Mouse (Mus musculus) granulocyte monocyte progenitor cell, adult 5-6 weeks (primary cell): ENCODE measurements around the gene Olfr1109. TPM values are rescaled to one million over a fixed set of nuclear protein-coding genes. Genes with fewer than 3 reads are reported as not detected.

Experiments used
- ATAC-seq: replicated peaks from 2 replicates; pipeline ENCODE4 v1.8.0; 2016; ENCODE audit warnings: mild to moderate bottlenecking, moderate TSS enrichment, inconsistent platforms; ENCODE audit not compliant: poor library complexity, severe bottlenecking
- total RNA-seq, 2 experiments: library from RNA; stranded (forward) in 1 of 2; stranded (reverse) in 1 of 2; fragments of 200-712, 200-1000 nt in 1 of 2; fragments of >200 nt in 1 of 2; fragmentation: Nextera tagmentation in 1 of 2; gene quantifications; 2 replicates each; pipeline ENCODE4 v1.2.3; 2014 to 2017

Gene Olfr1109
- total RNA-seq (2014; fragmentation: Nextera tagmentation) (not detected in 2 replicates), total RNA-seq (2017) (not detected in 2 replicates)

- ATAC-seq: no peak
These were observed at the start of gene Olfr1109 for GRCm38 (mm10) chr2:87095908-87096307. TSS of gene Olfr1109 (minus strand) at chr2:87096008.

GRCm38 (mm10) chr2:87140200-87140599, 44.4 kb upstream of the Olfr1109 start, which contains the start of gene Olfr1110:
TSS of gene Olfr1110 (minus strand) at chr2:87140300.
- ATAC-seq: no peak

GRCm38 (mm10) chr2:87114467-87114866, 18.7 kb upstream of the Olfr1109 start, which contains the start of gene Olfr259:
TSS of gene Olfr259 (minus strand) at chr2:87114567.
- no peak for ATAC-seq

GRCm38 (mm10) chr2:87075717-87076116, 20.1 kb downstream of the Olfr1109 start, which contains the start of gene Olfr1107:
TSS of gene Olfr1107 (minus strand) at chr2:87075817.
- ATAC-seq: no peak

- ATAC-seq: no peak
These were observed 43.6 kb downstream of the Olfr1109 start, which contains the start of gene Olfr1106 for GRCm38 (mm10) chr2:87052173-87052572. TSS of gene Olfr1106 (minus strand) at chr2:87052273.

Other genes with a start within 250 kb of the Olfr1109 start
- gene Olfr1095, start 244.3 kb downstream of the Olfr1109 start, total RNA-seq (2014; fragmentation: Nextera tagmentation): not detected in 2 replicates
- gene Olfr1095, start 244.3 kb downstream of the Olfr1109 start, total RNA-seq (2017): not detected in 2 replicates
- not detected in 2 replicates for gene Gm13723, start 221.2 kb downstream of the Olfr1109 start, total RNA-seq (2014; fragmentation: Nextera tagmentation)
- gene Gm13723, start 221.2 kb downstream of the Olfr1109 start, total RNA-seq (2017): not detected in 2 replicates
- not detected in 2 replicates for gene Olfr1097, start 203.8 kb downstream of the Olfr1109 start, total RNA-seq (2014; fragmentation: Nextera tagmentation)
- not detected in 2 replicates for gene Olfr1097, start 203.8 kb downstream of the Olfr1109 start, total RNA-seq (2017)
- not detected in 2 replicates for gene Olfr1098, start 171.5 kb downstream of the Olfr1109 start, total RNA-seq (2014; fragmentation: Nextera tagmentation)
- gene Olfr1098, start 171.5 kb downstream of the Olfr1109 start, total RNA-seq (2017): not detected in 2 replicates
- not detected in 2 replicates for gene Olfr1099, start 135.3 kb downstream of the Olfr1109 start, total RNA-seq (2014; fragmentation: Nextera tagmentation)
- gene Olfr1099, start 135.3 kb downstream of the Olfr1109 start, total RNA-seq (2017): not detected in 2 replicates
- not detected in 2 replicates for gene Olfr1100, start 116.1 kb downstream of the Olfr1109 start, total RNA-seq (2014; fragmentation: Nextera tagmentation)
- gene Olfr1100, start 116.1 kb downstream of the Olfr1109 start, total RNA-seq (2017): not detected in 2 replicates
- gene Olfr1101, start 104.8 kb downstream of the Olfr1109 start, total RNA-seq (2014; fragmentation: Nextera tagmentation): not detected in 2 replicates
- not detected in 2 replicates for gene Olfr1101, start 104.8 kb downstream of the Olfr1109 start, total RNA-seq (2017)
- gene Olfr1102, start 97.6 kb downstream of the Olfr1109 start, total RNA-seq (2014; fragmentation: Nextera tagmentation): not detected in 2 replicates
- gene Olfr1102, start 97.6 kb downstream of the Olfr1109 start, total RNA-seq (2017): not detected in 2 replicates
- gene Olfr1104, start 68.9 kb downstream of the Olfr1109 start, total RNA-seq (2014; fragmentation: Nextera tagmentation): not detected in 2 replicates
- gene Olfr1104, start 68.9 kb downstream of the Olfr1109 start, total RNA-seq (2017): not detected in 2 replicates
- not detected in 2 replicates for gene Olfr1105, start 59.5 kb downstream of the Olfr1109 start, total RNA-seq (2014; fragmentation: Nextera tagmentation)
- not detected in 2 replicates for gene Olfr1105, start 59.5 kb downstream of the Olfr1109 start, total RNA-seq (2017)
- gene Olfr1106, start 43.7 kb downstream of the Olfr1109 start, total RNA-seq (2014; fragmentation: Nextera tagmentation): not detected in 2 replicates
- not detected in 2 replicates for gene Olfr1106, start 43.7 kb downstream of the Olfr1109 start, total RNA-seq (2017)
- not detected in 2 replicates for gene Olfr1107, start 20.2 kb downstream of the Olfr1109 start, total RNA-seq (2014; fragmentation: Nextera tagmentation)
- gene Olfr1107, start 20.2 kb downstream of the Olfr1109 start, total RNA-seq (2017): not detected in 2 replicates
- not detected in 2 replicates for gene Olfr259, start 18.6 kb upstream of the Olfr1109 start, total RNA-seq (2014; fragmentation: Nextera tagmentation)
- not detected in 2 replicates for gene Olfr259, start 18.6 kb upstream of the Olfr1109 start, total RNA-seq (2017)
- not detected in 2 replicates for gene Olfr1110, start 44.3 kb upstream of the Olfr1109 start, total RNA-seq (2014; fragmentation: Nextera tagmentation)
- gene Olfr1110, start 44.3 kb upstream of the Olfr1109 start, total RNA-seq (2017): not detected in 2 replicates
- gene Olfr1111, start 56.6 kb upstream of the Olfr1109 start, total RNA-seq (2014; fragmentation: Nextera tagmentation): not detected in 2 replicates
- not detected in 2 replicates for gene Olfr1111, start 56.6 kb upstream of the Olfr1109 start, total RNA-seq (2017)
- not detected in 2 replicates for gene Olfr1112, start 91.8 kb upstream of the Olfr1109 start, total RNA-seq (2014; fragmentation: Nextera tagmentation)
- not detected in 2 replicates for gene Olfr1112, start 91.8 kb upstream of the Olfr1109 start, total RNA-seq (2017)
- gene Olfr1113, start 113.0 kb upstream of the Olfr1109 start, total RNA-seq (2014; fragmentation: Nextera tagmentation): not detected in 2 replicates
- not detected in 2 replicates for gene Olfr1113, start 113.0 kb upstream of the Olfr1109 start, total RNA-seq (2017)
- gene Olfr1115, start 152.0 kb upstream of the Olfr1109 start, total RNA-seq (2014; fragmentation: Nextera tagmentation): not detected in 2 replicates
- not detected in 2 replicates for gene Olfr1115, start 152.0 kb upstream of the Olfr1109 start, total RNA-seq (2017)
- gene Olfr1116, start 171.5 kb upstream of the Olfr1109 start, total RNA-seq (2014; fragmentation: Nextera tagmentation): not detected in 2 replicates
- gene Olfr1116, start 171.5 kb upstream of the Olfr1109 start, total RNA-seq (2017): not detected in 2 replicates
- not detected in 2 replicates for gene Olfr1118, start 211.6 kb upstream of the Olfr1109 start, total RNA-seq (2014; fragmentation: Nextera tagmentation)
- not detected in 2 replicates for gene Olfr1118, start 211.6 kb upstream of the Olfr1109 start, total RNA-seq (2017)